ENCODE assay signal across 11 mouse cellular contexts in the genomic region with DNA sequence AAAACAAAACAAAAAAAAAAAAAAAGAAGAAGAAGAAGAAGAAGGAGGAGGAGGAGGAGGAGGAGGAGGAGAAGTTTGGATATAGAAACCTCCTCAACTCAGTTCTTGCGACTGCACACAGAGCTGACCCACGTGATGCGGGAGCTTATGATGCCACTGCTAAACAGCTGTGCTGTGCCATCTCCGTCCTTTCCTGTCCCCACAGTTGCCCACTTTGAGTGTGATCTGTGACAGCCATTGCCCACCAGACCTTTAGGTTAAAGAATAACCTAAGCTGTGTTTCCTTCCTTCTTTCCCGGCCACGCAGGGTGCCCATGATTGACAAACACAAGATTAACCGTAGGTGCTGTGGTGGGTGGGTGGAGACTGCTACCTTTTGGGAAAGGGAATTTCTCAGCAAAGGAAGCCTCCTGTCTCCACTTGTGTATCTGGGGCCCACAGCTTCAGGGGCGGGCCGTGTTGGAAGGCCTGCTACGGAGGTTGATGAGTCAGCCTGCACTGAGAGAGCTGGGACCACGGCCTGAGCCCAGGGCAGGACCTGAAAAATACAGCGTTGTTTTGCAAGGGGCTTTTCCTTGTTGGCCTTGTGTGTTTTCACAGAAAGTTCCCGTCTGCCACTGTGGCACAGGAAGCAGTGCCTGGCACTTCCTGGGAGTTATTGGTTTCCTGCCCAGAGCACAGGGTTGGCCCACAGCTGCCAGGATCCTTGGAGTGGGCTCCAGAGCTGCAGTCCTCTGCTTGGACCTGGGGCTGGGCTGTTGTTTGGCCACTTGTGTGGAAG. TPM values are rescaled to one million over a fixed set of nuclear protein-coding genes. Genes with fewer than 3 reads are reported as not detected.
DNase-seq lines count a peak whose midpoint lies in the region; ATAC-seq lines count a peak whose summit lies in the region.
"Had no signal": no experiment of that assay in that cellular context is flagged by ENCODE, and none has a peak within 500 bp of the region (broad histone marks: within the 10 kb centered on the region; RNA-seq: fewer than 3 reads in every experiment).

No protein-coding gene starts in this region.

- no peak overlapping the region for H3K9ac ChIP-seq in forebrain, embryonic 15.5 days (replicated peaks)
- H3K9ac ChIP-seq: neural tube, embryonic 12.5 days had no signal

- no peaks in the 10 kb centered on the region for H3K36me3 ChIP-seq in forebrain, embryonic 15.5 days
- H3K36me3 ChIP-seq: neural tube, embryonic 12.5 days had no signal

- no peak for ATAC-seq in forebrain, embryonic 15.5 days (replicated peaks)
- ATAC-seq: forebrain, embryonic 16.5 days had no signal

- H3K27me3 ChIP-seq in forebrain, embryonic 15.5 days, result no peaks in the 10 kb centered on the region
- H3K27me3 ChIP-seq: neural tube, embryonic 12.5 days had no signal

- no peak overlapping the region for H3K27ac ChIP-seq in forebrain, embryonic 15.5 days (replicated peaks)
- H3K27ac ChIP-seq: neural tube, embryonic 12.5 days had no signal

- H3K9me3 ChIP-seq in forebrain, embryonic 15.5 days, result no peaks in the 10 kb centered on the region
- H3K9me3 ChIP-seq: neural tube, embryonic 12.5 days had no signal

- H3K4me3 ChIP-seq in forebrain, embryonic 15.5 days, result no peak overlapping the region
- H3K4me3 ChIP-seq: neural tube, embryonic 12.5 days had no signal

- no peak overlapping the region for H3K4me2 ChIP-seq in forebrain, embryonic 15.5 days (replicated peaks)
- H3K4me2 ChIP-seq: neural tube, embryonic 12.5 days had no signal

- H3K4me1 ChIP-seq in forebrain, embryonic 15.5 days, result no peaks in the 10 kb centered on the region
- H3K4me1 ChIP-seq: neural tube, embryonic 12.5 days had no signal

- WGBS in forebrain, embryonic 15.5 days, result 85% methylated on average over 13 of the region's 13 CpGs

- DNase-seq in gastrocnemius, postnatal 10 days, result peak; percentile 31
- DNase-seq in gastrocnemius, postnatal 4 days (ENCODE audit: low spot score in 2 of 2), result no peak
- peak; percentile 46 to 50 for DNase-seq in B cell, adult 2 months
- peak; percentile 28 for DNase-seq in gastrocnemius, postnatal 25 days
- DNase-seq in lung, postnatal 10 days, result peak; percentile 53
- DNase-seq in thymus, postnatal 4 days, result no peak
- DNase-seq in Muller cell, postnatal 12 days (ENCODE audit: inconsistent ontology term), result no peak
- DNase-seq: cerebellum, adult 11-12 months had no signal

RNA-seq across cellular contexts. Expression of gene Ttc7, which starts 19.5 kb away (rescaled TPM):
- total RNA-seq in gastrocnemius, postnatal 10 days (2021), result 10 to 100 TPM; 16.6 to 17.7 TPM
- 10 to 100 TPM; 13.3 to 16.2 TPM for total RNA-seq in gastrocnemius, postnatal 4 days (2021)
- total RNA-seq in gastrocnemius, postnatal 25 days (2021), result 1 to 10 TPM; 7.1 to 8.4 TPM
- polyA plus RNA-seq in forebrain, embryonic 15.5 days (2015; fragmentation: Nextera tagmentation; extraction: Ambion mirVana), result 4.5 and 4.8 TPM in 2 replicates

RNA-seq across cellular contexts. Expression of gene Mcfd2, which starts 36.5 kb away (rescaled TPM):
- 10 to 100 TPM; 22.9 to 26.3 TPM for total RNA-seq in gastrocnemius, postnatal 10 days (2021)
- total RNA-seq in gastrocnemius, postnatal 4 days (2021), result 10 to 100 TPM; 33.6 to 39.3 TPM
- total RNA-seq in gastrocnemius, postnatal 25 days (2021), result 10 to 100 TPM; 19.9 to 22.1 TPM
- 53.3 and 53.8 TPM in 2 replicates for polyA plus RNA-seq in forebrain, embryonic 15.5 days (2015; fragmentation: Nextera tagmentation; extraction: Ambion mirVana)

Comparison
In these comparisons a context has a peak if more than half of its experiments do, and no peak if none do; other contexts are left out.
1. DNase-seq: peak in gastrocnemius, postnatal 10 days (single experiment), B cell, adult 2 months (2 of 2), gastrocnemius, postnatal 25 days (single experiment) and lung, postnatal 10 days (single experiment); none in gastrocnemius, postnatal 4 days (0 of 2), thymus, postnatal 4 days (single experiment) and Muller cell, postnatal 12 days (single experiment).